Mouse (Mus musculus) liver, embryonic 14.5 days (tissue): ENCODE results near the gene Smc6.
A peak's percentile ranks its signal among the peaks of the same experiment; 100 is the strongest.

Experiments
- CTCF ChIP-seq: IDR thresholded peaks from 2 replicates; pipeline ENCODE4 v1.5.1; 2016; ENCODE audit warnings: antibody characterized with exemption, low read depth, control low read depth
- EP300 ChIP-seq: IDR thresholded peaks from 2 replicates; pipeline ENCODE4 v1.6.1; 2016; ENCODE audit warnings: antibody characterized with exemption, low read depth

DNA sequence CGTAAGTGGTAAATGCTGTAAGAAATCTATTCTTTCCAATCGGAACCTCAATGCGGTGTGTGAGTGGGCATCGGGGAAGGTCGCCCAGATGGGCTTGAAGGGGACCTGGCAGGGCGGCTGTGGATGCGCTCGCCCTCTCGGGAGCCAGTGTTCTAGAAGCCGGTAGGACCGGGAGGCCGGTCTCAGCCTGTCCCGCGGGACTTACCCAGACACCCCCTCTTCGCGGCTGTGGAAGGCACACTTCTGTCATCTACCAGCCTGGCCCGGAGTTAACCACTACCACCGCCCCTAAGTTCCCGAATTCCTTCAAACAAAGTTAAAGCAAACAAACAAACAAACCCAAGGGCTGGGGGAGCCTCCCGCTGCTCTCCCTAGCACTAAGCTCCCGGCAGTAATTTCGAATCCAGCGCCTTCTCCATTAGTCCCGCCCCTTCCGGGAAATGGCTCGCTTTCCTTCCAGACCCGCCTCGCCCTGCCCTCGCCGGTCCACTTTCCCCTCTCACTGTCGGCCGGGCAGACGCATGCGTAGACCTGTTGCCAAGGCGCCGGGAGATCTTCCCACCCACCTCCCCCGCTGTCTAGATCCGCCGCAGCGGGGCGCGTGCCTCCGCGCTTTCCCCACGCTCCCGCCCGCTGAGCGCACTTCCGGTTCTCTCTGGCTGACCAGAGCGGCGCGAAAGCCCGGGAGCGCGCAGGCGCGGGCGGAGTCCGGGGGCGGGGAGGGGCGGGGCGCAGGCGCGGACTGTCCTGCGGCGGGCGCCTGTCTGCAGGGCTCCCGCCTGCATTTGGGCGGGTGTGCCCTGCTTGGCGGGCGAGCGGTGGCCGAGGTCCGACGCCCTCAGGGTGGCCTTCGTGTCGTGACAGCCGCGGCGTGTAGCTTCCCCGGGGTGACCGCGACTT lies at the start of gene Smc6, which contains the start of gene Gen1:
- TF ChIP-seq EP300 (0 out of 2 replicates have a peak, but pooled peaks have one; percentile 21), CTCF (peak; percentile 32)
